Mouse (Mus musculus) liver, embryonic 16.5 days (tissue): ENCODE data around the gene Vsir. TPM values are rescaled to one million over a fixed set of nuclear protein-coding genes. Genes with fewer than 3 reads are reported as not detected.

Experiments used
- ATAC-seq: fragments of 200-750 bp; cut with Nextera tagmentation; 2 replicates; pipeline ENCODE4 v1.8.0; 2017; ENCODE audit warnings: low read depth, mild to moderate bottlenecking, moderate number of reproducible peaks, moderate library complexity
- H3K27ac ChIP-seq: fragments of 300-500 bp; sonication (generic); 2 replicates; pipeline ENCODE4 v1.5.1; 2014; ENCODE audit warnings: mild to moderate bottlenecking, low read length
- H3K27me3 ChIP-seq: fragments of 300-500 bp; sonication (generic); 2 replicates; pipeline ENCODE4 v1.6.1; 2014; ENCODE audit warnings: low read depth, low read length, mixed read lengths; ENCODE audit not compliant: control insufficient read depth, insufficient read depth
- H3K36me3 ChIP-seq: fragments of 300-500 bp; sonication (generic); 2 replicates; pipeline ENCODE4 v1.6.1; 2014; ENCODE audit warnings: mild to moderate bottlenecking; ENCODE audit not compliant: control insufficient read depth, insufficient read depth
- H3K4me1 ChIP-seq: fragments of 300-500 bp; sonication (generic); 2 replicates; pipeline ENCODE4 v1.6.1; 2014; ENCODE audit warnings: low read depth, low read length, mixed read lengths; ENCODE audit not compliant: control insufficient read depth
- H3K4me2 ChIP-seq: fragments of 300-500 bp; sonication (generic); 2 replicates; pipeline ENCODE4 v1.6.1; 2014; ENCODE audit warnings: low read depth, low read length, mixed read lengths
- H3K4me3 ChIP-seq: fragments of 300-500 bp; sonication (generic); 2 replicates; pipeline ENCODE4 v1.5.1; 2014; ENCODE audit warnings: low read depth, mild to moderate bottlenecking, low read length
- H3K9ac ChIP-seq: fragments of 300-500 bp; sonication (generic); 2 replicates; pipeline ENCODE4 v1.6.1; 2014; ENCODE audit warnings: low read depth, low read length
- H3K9me3 ChIP-seq: fragments of 300-500 bp; sonication (generic); replicated peaks from 2 replicates; pipeline ENCODE4 v1.6.1; 2016; ENCODE audit warnings: low read length; ENCODE audit not compliant: control insufficient read depth
- WGBS: fragments of 180-500 bp; shearing (Covaris S2); extraction: QIAGEN DNeasy Blood & Tissue Kit; methylation state at CpG from one replicate; pipeline ENCODE4 v1.1.7; 2014; ENCODE audit not compliant: insufficient replicate concordance; 5-methylcytosine and 5-hydroxymethylcytosine counted together
- polyA plus RNA-seq: library from polyadenylated mRNA; unstranded; fragments of >200 nt; fragmentation: Nextera tagmentation; extraction: Ambion mirVana; gene quantifications from 2 replicates; pipeline ENCODE4 v1.2.1, GENCODE M21; 2015

Vsir gene
- polyA plus RNA-seq, 1 experiment from 2014 or later: 11.9 TPM

DNA sequence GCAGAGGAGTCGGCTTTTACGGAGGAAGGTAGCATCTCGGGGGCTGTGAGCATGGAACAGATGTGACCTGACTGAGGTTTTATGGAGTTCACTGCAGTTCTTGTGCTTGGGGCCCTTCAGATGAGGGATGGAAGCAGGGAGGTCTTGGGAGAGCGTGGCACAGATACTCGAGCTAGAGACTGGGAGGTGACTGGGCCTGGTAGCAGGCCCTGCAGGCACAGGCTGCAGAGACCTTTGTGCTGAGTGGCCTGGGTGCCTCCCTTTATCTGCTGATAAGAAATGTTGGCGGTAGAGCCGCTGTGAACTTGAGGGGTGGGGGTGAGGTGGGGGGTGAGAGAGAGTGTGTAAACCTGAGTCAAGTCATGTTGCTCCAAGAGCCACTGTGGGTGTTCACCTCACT is 12.1 kb upstream of the Vsir start:
- H3K9me3 ChIP-seq: no peaks in the 10 kb centered on the region
- no peak for ATAC-seq
- no peaks in the 10 kb centered on the region for H3K27me3 ChIP-seq
- no peaks in the 10 kb centered on the region for H3K36me3 ChIP-seq
- H3K4me1 ChIP-seq: no peaks in the 10 kb centered on the region
- H3K9ac ChIP-seq: no peak overlapping the region
- no peak overlapping the region for H3K27ac ChIP-seq
- WGBS: 47% methylated on average over 7 of the region's 7 CpGs
- H3K4me3 ChIP-seq: no peak overlapping the region
- no peak overlapping the region for H3K4me2 ChIP-seq

DNA sequence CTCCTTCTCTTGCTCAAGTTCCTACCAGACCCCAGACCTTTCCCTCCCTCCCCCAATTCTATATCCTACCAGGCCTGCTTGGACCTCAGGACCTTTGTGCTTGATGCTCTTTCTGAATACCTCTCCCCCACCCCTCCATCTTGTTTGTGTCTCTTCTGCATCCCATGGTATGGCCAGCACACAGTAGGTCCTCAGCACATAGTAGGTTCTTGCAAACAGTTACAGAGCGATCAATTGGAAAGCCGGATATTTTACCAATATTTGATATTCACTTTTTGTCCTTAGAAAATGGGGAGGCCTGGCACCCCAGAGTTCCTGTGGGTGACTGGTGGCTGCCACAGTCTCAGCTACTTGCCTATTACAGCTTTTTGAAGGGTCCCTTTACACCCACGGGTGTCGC is 11.6 kb upstream of the Vsir start:
- ATAC-seq: no peak
- 64% methylated on average over 4 of the region's 4 CpGs for WGBS
- no peaks in the 10 kb centered on the region for H3K9me3 ChIP-seq

DNA sequence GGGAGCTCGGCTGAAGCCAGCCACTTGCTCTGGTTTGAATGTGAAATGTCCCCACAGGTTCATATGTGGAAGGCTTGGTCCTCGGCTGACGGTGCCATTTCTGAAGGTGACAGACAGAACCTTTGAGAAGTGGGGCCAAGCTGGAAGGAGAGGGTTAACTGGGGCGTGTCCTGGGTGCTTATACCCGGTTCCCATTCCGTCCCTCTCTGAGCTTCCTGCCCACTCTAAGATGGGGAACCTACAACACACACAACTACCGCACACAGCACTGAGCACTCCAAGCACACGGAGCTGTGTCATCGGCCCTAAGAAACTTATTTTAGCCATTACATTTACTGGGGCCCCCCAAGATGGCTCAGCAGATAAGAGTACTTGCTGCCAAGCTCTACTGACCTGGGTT is 5.1 kb upstream of the Vsir start:
- H3K4me2 ChIP-seq: no peak overlapping the region
- ATAC-seq: no peak
- no peaks in the 10 kb centered on the region for H3K9me3 ChIP-seq
- no peak overlapping the region for H3K4me3 ChIP-seq
- no peaks in the 10 kb centered on the region for H3K27me3 ChIP-seq
- no peak overlapping the region for H3K27ac ChIP-seq
- WGBS: 21% methylated on average over 9 of the region's 9 CpGs
- no peaks in the 10 kb centered on the region for H3K36me3 ChIP-seq
- peaks cover 6% of the 10 kb centered on the region for H3K4me1 ChIP-seq
- no peak overlapping the region for H3K9ac ChIP-seq

More for the DNA sequence above, 11.6 kb upstream of the Vsir start:
- Histone ChIP-seq H3K27ac (no peak overlapping the region), H3K4me3 (no peak overlapping the region), H3K27me3 (no peaks in the 10 kb centered on the region), H3K9ac (no peak overlapping the region), H3K4me2 (no peak overlapping the region), H3K36me3 (no peaks in the 10 kb centered on the region), H3K4me1 (no peaks in the 10 kb centered on the region)

DNA sequence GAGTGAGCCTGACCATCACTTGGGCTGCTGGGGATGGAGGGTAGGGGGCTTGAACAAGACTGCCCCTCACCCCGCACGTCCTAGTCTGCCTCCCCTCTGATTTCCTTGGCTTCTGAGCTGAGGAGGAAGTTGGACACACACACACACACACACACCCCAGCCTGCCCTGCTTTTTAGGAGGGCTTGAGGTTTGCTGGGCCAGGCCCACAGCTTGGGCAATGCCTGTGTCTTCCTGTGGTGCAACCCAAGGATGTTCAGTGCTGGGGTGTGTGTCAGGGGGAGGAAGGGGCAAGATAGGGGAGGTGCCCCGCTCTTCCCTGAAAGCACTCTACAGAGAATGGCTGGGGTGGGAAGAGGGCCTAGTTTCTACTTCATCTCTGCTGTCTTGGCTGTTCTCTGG is 2.5 kb upstream of the Vsir start:
- no peak for ATAC-seq
- H3K27ac ChIP-seq: no peak overlapping the region; the same call in 1 of the 2 replicates
- 28% methylated on average over 3 of the region's 3 CpGs for WGBS
- H3K4me3 ChIP-seq: no peak overlapping the region
- no peak overlapping the region for H3K4me2 ChIP-seq
- H3K36me3 ChIP-seq: no peaks in the 10 kb centered on the region
- H3K9ac ChIP-seq: no peak overlapping the region
- no peaks in the 10 kb centered on the region for H3K9me3 ChIP-seq
- H3K27me3 ChIP-seq: no peaks in the 10 kb centered on the region
- peaks cover 31% of the 10 kb centered on the region for H3K4me1 ChIP-seq

DNA sequence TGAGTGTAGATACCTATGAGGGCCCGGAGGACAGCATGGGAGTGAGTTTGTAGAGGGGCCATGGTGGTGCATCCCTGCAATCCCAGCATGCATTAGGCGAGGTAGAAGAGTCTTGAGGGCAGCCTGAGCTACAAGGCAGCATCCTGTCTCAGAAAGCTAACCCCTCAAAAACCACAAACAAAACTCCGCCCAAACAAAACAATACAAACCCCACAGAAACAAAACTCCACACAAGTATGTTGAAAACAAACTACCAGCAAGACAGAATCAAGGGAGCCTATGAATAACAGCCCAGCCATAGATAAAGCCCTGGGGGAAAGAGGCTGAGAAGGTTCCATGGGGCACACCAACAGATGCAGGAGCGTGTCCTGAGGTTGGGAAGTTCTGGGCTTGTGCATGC is 595 bp upstream of the Vsir start:
- no peak overlapping the region; the same call in 1 of the 2 replicates for H3K4me3 ChIP-seq
- peak overlapping the region; percentile 83 for H3K4me2 ChIP-seq
- no peak overlapping the region for H3K9ac ChIP-seq

DNA sequence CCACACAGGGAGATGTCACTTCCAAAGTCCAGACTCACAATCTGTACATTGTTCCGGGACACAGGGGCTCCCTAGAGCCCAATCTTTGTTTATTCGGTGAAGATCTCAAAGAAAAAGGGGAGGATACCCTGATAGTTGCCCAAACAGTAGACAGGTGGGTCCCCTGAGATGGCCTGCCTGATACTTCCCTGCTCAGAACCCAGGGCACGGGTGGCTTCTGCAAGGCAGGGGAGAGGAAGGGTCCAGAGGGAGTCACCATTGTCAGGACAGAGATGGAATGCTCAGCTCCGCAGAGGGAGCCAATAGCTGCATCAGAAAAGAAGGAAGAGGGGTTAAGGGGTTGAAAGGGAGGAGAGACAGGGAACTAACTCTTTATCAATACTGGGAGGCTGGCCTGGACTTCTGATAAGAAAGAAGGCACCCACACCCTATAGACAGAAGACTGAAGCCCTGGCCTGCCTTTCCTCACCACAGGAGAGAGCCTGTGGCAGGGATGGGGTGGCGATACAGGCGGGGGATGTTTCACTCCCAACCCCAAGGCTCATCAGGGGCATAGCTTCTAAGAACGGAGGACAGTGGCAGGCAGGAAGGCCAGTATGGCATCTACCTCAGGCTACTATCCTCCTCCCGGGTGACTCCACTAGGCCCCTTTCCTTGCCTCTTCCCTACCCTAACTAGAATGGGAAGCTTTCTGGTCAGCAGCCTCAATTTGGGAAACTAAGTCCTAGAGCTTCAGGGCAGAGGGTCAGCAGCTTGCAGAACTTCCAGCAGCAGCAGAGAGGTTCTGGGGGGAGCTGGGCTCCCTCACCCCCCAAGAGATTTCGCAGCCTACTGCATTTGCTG is 1.3 kb downstream of the Vsir start:
- peak; percentile 58 for ATAC-seq
- WGBS: 22% methylated on average over 9 of the region's 9 CpGs
- Histone ChIP-seq H3K9me3 (no peaks in the 10 kb centered on the region), H3K4me3 (peak overlapping the region; percentile 78), H3K36me3 (no peaks in the 10 kb centered on the region), H3K27me3 (no peaks in the 10 kb centered on the region), H3K4me2 (peak overlapping the region; percentile 83), H3K4me1 (peaks cover 60% of the 10 kb centered on the region), H3K9ac (peak overlapping the region; percentile 90), H3K27ac (peak overlapping the region; percentile 92)

More for the DNA sequence above, 595 bp upstream of the Vsir start:
- WGBS: 63% methylated on average over 4 of the region's 4 CpGs
- no peaks in the 10 kb centered on the region for H3K27me3 ChIP-seq
- no peak for ATAC-seq
- H3K9me3 ChIP-seq: no peaks in the 10 kb centered on the region
- H3K4me1 ChIP-seq: peaks cover 47% of the 10 kb centered on the region
- peak overlapping the region; percentile 57; the same call in 1 of the 2 replicates for H3K27ac ChIP-seq
- H3K36me3 ChIP-seq: no peaks in the 10 kb centered on the region

DNA sequence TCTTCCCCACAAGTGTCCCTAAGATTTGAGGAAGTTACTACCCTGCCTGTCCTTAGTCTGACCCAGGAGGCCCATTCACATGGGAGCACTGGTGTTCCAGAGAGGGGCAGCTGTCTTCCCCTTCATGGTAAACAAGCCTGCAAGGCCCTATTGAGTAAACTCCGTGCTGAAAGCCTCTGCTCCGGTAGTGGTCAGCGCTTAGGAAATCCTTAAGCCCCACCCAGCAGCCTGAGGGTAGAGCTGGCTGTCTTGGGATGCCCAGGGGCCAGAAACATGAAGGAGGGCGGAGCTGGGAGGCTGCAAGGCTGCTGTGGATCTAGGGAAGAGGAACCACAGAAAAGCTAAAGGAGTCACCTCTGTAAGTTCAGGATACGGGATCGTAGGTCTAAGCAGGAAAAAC is 2.4 kb downstream of the Vsir start:
- peak; percentile 20; the same call in 1 of the 2 replicates for ATAC-seq
- Histone ChIP-seq H3K4me2 (peak overlapping the region; percentile 83), H3K9ac (peak overlapping the region; percentile 90), H3K27me3 (no peaks in the 10 kb centered on the region), H3K4me1 (peaks cover 60% of the 10 kb centered on the region), H3K27ac (peak overlapping the region; percentile 92), H3K36me3 (no peaks in the 10 kb centered on the region), H3K4me3 (peak overlapping the region; percentile 78), H3K9me3 (no peaks in the 10 kb centered on the region)
- WGBS: 35% methylated on average over 6 of the region's 6 CpGs

DNA sequence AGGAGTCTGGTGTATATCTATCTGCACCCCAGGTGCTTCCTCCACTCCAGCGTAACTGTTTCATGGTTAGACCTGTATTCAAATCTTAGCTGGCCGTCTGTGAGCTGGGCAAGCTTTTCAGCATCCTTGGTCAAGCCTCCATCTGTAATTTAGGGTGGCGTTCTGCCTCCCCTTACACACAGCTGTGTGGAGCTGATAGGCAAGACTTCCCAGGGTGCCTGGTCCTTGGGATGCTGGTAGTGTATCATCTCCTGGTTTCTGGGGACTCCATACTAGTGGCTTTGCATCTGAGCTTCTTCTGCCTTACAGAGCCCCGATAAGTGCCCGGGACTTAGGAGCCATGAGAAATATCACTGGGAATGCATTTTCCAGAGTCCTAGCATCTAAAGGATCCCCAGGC is 3.0 kb downstream of the Vsir start:
- Histone ChIP-seq H3K4me2 (peak overlapping the region; percentile 83), H3K4me1 (peaks cover 60% of the 10 kb centered on the region), H3K9ac (peak overlapping the region; percentile 90), H3K27ac (peak overlapping the region; percentile 92), H3K9me3 (no peaks in the 10 kb centered on the region), H3K27me3 (no peaks in the 10 kb centered on the region), H3K4me3 (peak overlapping the region; percentile 78), H3K36me3 (no peaks in the 10 kb centered on the region)
- peak; percentile 70 for ATAC-seq
- WGBS: 50% methylated on average over 5 of the region's 5 CpGs

DNA sequence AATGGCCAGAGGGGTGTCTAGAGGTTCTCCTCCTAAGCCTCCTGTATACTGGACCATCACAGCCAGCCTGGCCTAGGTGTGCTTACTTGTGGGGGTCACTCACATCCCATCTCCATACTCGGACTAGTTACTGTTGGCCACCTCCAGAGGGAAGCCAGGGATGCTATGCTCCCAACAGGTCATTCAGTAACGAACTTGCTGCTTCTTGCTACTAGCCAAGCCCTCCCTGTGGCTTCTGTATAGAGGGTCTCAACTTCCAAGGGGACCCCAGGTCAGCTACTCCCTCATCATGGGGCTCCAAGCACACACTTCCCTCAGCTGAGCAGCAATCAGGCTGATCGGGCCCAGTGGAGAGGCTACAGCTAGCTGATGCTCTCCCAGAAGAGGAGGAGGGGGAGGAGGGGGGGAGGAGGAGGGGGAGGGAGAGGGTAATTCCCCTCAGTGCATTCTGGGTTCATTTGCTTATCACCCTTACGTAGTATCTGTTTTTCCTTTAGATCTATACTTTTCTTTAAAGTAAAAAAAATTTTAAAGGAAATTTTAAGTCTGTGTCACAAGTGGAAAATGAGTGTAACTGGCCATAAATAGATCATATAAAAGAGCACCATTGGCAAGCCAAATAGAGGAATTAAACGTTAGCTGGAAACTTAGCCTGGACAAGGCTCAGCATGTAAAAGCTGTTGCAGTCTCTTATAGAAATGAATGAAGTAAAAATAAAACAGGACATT is 3.6 kb downstream of the Vsir start:
- peaks cover 60% of the 10 kb centered on the region for H3K4me1 ChIP-seq
- no peak for ATAC-seq
- no peaks in the 10 kb centered on the region for H3K9me3 ChIP-seq
- H3K36me3 ChIP-seq: no peaks in the 10 kb centered on the region
- 37% methylated on average over 5 of the region's 5 CpGs for WGBS
- H3K27me3 ChIP-seq: no peaks in the 10 kb centered on the region
- H3K27ac ChIP-seq: peak overlapping the region; percentile 92
- H3K4me2 ChIP-seq: peak overlapping the region; percentile 83
- H3K9ac ChIP-seq: peak overlapping the region; percentile 39
- peak overlapping the region; percentile 78 for H3K4me3 ChIP-seq
